Mouse (Mus musculus) stomach, postnatal 0 days (tissue): Measurements from ENCODE around the gene Cds2.

Source experiments
- CTCF ChIP-seq: IDR thresholded peaks from 2 replicates; pipeline ENCODE4 v1.5.1; 2016; ENCODE audit warnings: antibody characterized with exemption, low read depth, mild to moderate bottlenecking, moderate library complexity
- EP300 ChIP-seq: optimal IDR thresholded peaks from 2 replicates; pipeline ENCODE3; 2016; ENCODE audit warnings: antibody characterized with exemption

GRCm38 (mm10) chr2:132291265-132291664 lies 28.3 kb downstream of the Cds2 start:
- TF ChIP-seq EP300 (no peak), CTCF (no peak)
